Mouse (Mus musculus): ENCODE results near the gene Gm21954. TPM values are rescaled to one million over a fixed set of nuclear protein-coding genes. Genes with fewer than 3 reads are reported as not detected.

Gm21954 gene
- polyA plus RNA-seq, 1 experiment, result not detected

DNA sequence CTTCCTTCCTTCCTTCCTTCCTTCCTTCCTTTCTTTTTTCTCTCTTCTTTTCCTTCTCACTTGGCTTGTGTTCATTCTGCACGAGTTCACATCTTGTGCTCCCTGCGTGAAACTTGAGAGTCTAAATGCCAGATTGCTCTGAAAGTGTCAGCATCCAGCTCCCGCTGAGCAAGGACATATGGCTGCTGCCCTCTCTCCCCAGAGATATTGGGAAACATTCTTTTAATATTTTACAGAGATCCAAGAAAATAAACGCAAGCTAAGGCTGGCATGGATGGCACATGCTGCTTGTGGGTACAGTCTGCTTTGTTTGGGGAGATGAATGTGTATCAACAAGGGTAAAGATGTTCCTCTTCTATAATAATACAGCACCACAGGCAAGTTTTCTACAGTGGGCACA is 11.3 kb upstream of the Gm21954 start:
- no peak for TF ChIP-seq POLR2A (IDR thresholded peaks at IDR 0.05; ENCODE audit: control insufficient read depth, low read depth, low read length)
- no peak for TF ChIP-seq CTCF (IDR thresholded peaks at IDR 0.05; ENCODE audit: control insufficient read depth, insufficient read depth, insufficient replicate concordance, low read depth, low read length)
- Histone ChIP-seq H3K27me3 (ENCODE audit: control insufficient read depth, insufficient read depth, low read length) (no peaks in the 10 kb centered on the region), H3K4me3 (ENCODE audit: control insufficient read depth, low read depth, low read length) (no peak overlapping the region), H3K27ac (ENCODE audit: control insufficient read depth, insufficient read depth, low read depth, low read length) (no peak overlapping the region), H3K4me1 (ENCODE audit: control insufficient read depth, insufficient read depth, low read length) (no peaks in the 10 kb centered on the region), H3K36me3 (ENCODE audit: control insufficient read depth, insufficient read depth, low read length) (no peaks in the 10 kb centered on the region)

- Histone ChIP-seq H3K27me3 (ENCODE audit: control insufficient read depth, insufficient read depth, low read length) (no peaks in the 10 kb centered on the region), H3K4me3 (ENCODE audit: control insufficient read depth, low read depth, low read length) (peak overlapping the region; percentile 46), H3K36me3 (ENCODE audit: control insufficient read depth, insufficient read depth, low read length) (no peaks in the 10 kb centered on the region), H3K27ac (ENCODE audit: control insufficient read depth, insufficient read depth, low read depth, low read length) (no peak overlapping the region), H3K4me1 (ENCODE audit: control insufficient read depth, insufficient read depth, low read length) (no peaks in the 10 kb centered on the region)
- TF ChIP-seq CTCF (IDR thresholded peaks at IDR 0.05; ENCODE audit: control insufficient read depth, insufficient read depth, insufficient replicate concordance, low read depth, low read length), result no peak
- no peak for TF ChIP-seq POLR2A (IDR thresholded peaks at IDR 0.05; ENCODE audit: control insufficient read depth, low read depth, low read length)
Measured at GRCm38 (mm10) chr3:55481140-55481539, 9.1 kb upstream of the Gm21954 start.

GRCm38 (mm10) chr3:55479306-55479705 is 7.3 kb upstream of the Gm21954 start:
- H3K27me3 ChIP-seq (ENCODE audit: control insufficient read depth, insufficient read depth, low read length), result no peaks in the 10 kb centered on the region
- no peak overlapping the region for H3K4me3 ChIP-seq (ENCODE audit: control insufficient read depth, low read depth, low read length)
- TF ChIP-seq CTCF (IDR thresholded peaks at IDR 0.05; ENCODE audit: control insufficient read depth, insufficient read depth, insufficient replicate concordance, low read depth, low read length) (no peak), POLR2A (IDR thresholded peaks at IDR 0.05; ENCODE audit: control insufficient read depth, low read depth, low read length) (no peak)
- H3K4me1 ChIP-seq (ENCODE audit: control insufficient read depth, insufficient read depth, low read length), result no peaks in the 10 kb centered on the region
- no peaks in the 10 kb centered on the region for H3K36me3 ChIP-seq (ENCODE audit: control insufficient read depth, insufficient read depth, low read length)
- no peak overlapping the region for H3K27ac ChIP-seq (ENCODE audit: control insufficient read depth, insufficient read depth, low read depth, low read length)

GRCm38 (mm10) chr3:55476694-55477093 is 4.7 kb upstream of the Gm21954 start:
- Histone ChIP-seq H3K4me3 (ENCODE audit: control insufficient read depth, low read depth, low read length) (no peak overlapping the region), H3K36me3 (ENCODE audit: control insufficient read depth, insufficient read depth, low read length) (no peaks in the 10 kb centered on the region), H3K27me3 (ENCODE audit: control insufficient read depth, insufficient read depth, low read length) (no peaks in the 10 kb centered on the region), H3K27ac (ENCODE audit: control insufficient read depth, insufficient read depth, low read depth, low read length) (no peak overlapping the region), H3K4me1 (ENCODE audit: control insufficient read depth, insufficient read depth, low read length) (no peaks in the 10 kb centered on the region)
- TF ChIP-seq CTCF (IDR thresholded peaks at IDR 0.05; ENCODE audit: control insufficient read depth, insufficient read depth, insufficient replicate concordance, low read depth, low read length) (no peak), POLR2A (IDR thresholded peaks at IDR 0.05; ENCODE audit: control insufficient read depth, low read depth, low read length) (no peak)

- Histone ChIP-seq H3K4me3 (ENCODE audit: control insufficient read depth, low read depth, low read length) (no peak overlapping the region), H3K36me3 (ENCODE audit: control insufficient read depth, insufficient read depth, low read length) (no peaks in the 10 kb centered on the region), H3K27ac (ENCODE audit: control insufficient read depth, insufficient read depth, low read depth, low read length) (no peak overlapping the region), H3K27me3 (ENCODE audit: control insufficient read depth, insufficient read depth, low read length) (no peaks in the 10 kb centered on the region), H3K4me1 (ENCODE audit: control insufficient read depth, insufficient read depth, low read length) (no peaks in the 10 kb centered on the region)
- TF ChIP-seq CTCF (IDR thresholded peaks at IDR 0.05; ENCODE audit: control insufficient read depth, insufficient read depth, insufficient replicate concordance, low read depth, low read length) (no peak), POLR2A (IDR thresholded peaks at IDR 0.05; ENCODE audit: control insufficient read depth, low read depth, low read length) (no peak)
Measured at GRCm38 (mm10) chr3:55473146-55473545, 1.1 kb upstream of the Gm21954 start.

- Histone ChIP-seq H3K27me3 (ENCODE audit: control insufficient read depth, insufficient read depth, low read length) (no peaks in the 10 kb centered on the region), H3K36me3 (ENCODE audit: control insufficient read depth, insufficient read depth, low read length) (no peaks in the 10 kb centered on the region), H3K27ac (ENCODE audit: control insufficient read depth, insufficient read depth, low read depth, low read length) (no peak overlapping the region), H3K4me3 (ENCODE audit: control insufficient read depth, low read depth, low read length) (peak overlapping the region; percentile 18), H3K4me1 (ENCODE audit: control insufficient read depth, insufficient read depth, low read length) (peaks cover 4% of the 10 kb centered on the region)
- no peak for TF ChIP-seq POLR2A (IDR thresholded peaks at IDR 0.05; ENCODE audit: control insufficient read depth, low read depth, low read length)
Measured at GRCm38 (mm10) chr3:55466348-55466747, 5.7 kb downstream of the Gm21954 start.

DNA sequence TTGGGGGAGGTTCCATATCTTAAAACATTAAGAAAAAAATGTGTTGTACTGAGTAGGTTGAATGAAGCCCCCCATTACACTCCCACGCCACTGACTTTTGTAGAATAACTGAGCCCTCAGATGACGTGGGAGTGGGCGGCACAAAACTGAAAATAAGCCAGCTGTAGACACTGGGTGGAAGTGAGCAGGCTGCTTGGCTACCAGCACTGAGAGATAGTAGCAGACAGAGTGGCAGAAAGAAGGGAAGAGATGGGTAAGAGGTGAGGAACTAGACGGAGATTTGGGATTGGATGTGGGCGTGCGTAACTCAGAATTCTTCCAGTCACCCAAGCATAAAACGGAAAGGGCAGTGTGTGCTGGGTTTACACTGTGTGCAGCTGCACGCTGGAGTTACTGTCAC is 6.2 kb downstream of the Gm21954 start:
- Histone ChIP-seq H3K27ac (ENCODE audit: control insufficient read depth, insufficient read depth, low read depth, low read length) (no peak overlapping the region), H3K36me3 (ENCODE audit: control insufficient read depth, insufficient read depth, low read length) (no peaks in the 10 kb centered on the region), H3K4me1 (ENCODE audit: control insufficient read depth, insufficient read depth, low read length) (peaks cover 4% of the 10 kb centered on the region), H3K4me3 (ENCODE audit: control insufficient read depth, low read depth, low read length) (no peak overlapping the region), H3K27me3 (ENCODE audit: control insufficient read depth, insufficient read depth, low read length) (no peaks in the 10 kb centered on the region)
- TF ChIP-seq CTCF (IDR thresholded peaks at IDR 0.05; ENCODE audit: control insufficient read depth, insufficient read depth, insufficient replicate concordance, low read depth, low read length) (no peak), POLR2A (IDR thresholded peaks at IDR 0.05; ENCODE audit: control insufficient read depth, low read depth, low read length) (no peak)

- peaks cover 4% of the 10 kb centered on the region for H3K4me1 ChIP-seq (ENCODE audit: control insufficient read depth, insufficient read depth, low read length)
- no peaks in the 10 kb centered on the region for H3K27me3 ChIP-seq (ENCODE audit: control insufficient read depth, insufficient read depth, low read length)
- no peak overlapping the region for H3K4me3 ChIP-seq (ENCODE audit: control insufficient read depth, low read depth, low read length)
- H3K27ac ChIP-seq (ENCODE audit: control insufficient read depth, insufficient read depth, low read depth, low read length), result no peak overlapping the region
- TF ChIP-seq POLR2A (IDR thresholded peaks at IDR 0.05; ENCODE audit: control insufficient read depth, low read depth, low read length) (no peak), CTCF (IDR thresholded peaks at IDR 0.05; ENCODE audit: control insufficient read depth, insufficient read depth, insufficient replicate concordance, low read depth, low read length) (no peak)
- H3K36me3 ChIP-seq (ENCODE audit: control insufficient read depth, insufficient read depth, low read length), result no peaks in the 10 kb centered on the region
Measured at GRCm38 (mm10) chr3:55464226-55464625, 7.8 kb downstream of the Gm21954 start.
